Mouse (Mus musculus) MEL (cell line): ENCODE results near the gene Chst8. TPM values are rescaled to one million over a fixed set of nuclear protein-coding genes. Genes with fewer than 3 reads are reported as not detected.

Experiments
- DNase-seq: peaks from one replicate; pipeline ENCODE4 v3.0.0; 2011; ENCODE audit warnings: low read depth, low spot score
- H3K27ac ChIP-seq: 2 replicates; pipeline ENCODE4 v1.5.1; 2012; ENCODE audit warnings: low read depth, mild to moderate bottlenecking, control low read depth, low read length, moderate library complexity; ENCODE audit not compliant: control insufficient read depth
- H3K27me3 ChIP-seq, 2 experiments: fragments of 150-350 bp in 1 of 2; sonication (generic) in 1 of 2; 2 replicates each; pipeline ENCODE4 v1.6.1; 2012; ENCODE audit warnings: low read length in 2 of 2, mild to moderate bottlenecking in 2 of 2, improper control_type of control experiment in 1 of 2, moderate library complexity in 1 of 2; ENCODE audit not compliant: insufficient read depth in 2 of 2, control insufficient read depth in 1 of 2
- H3K36me3 ChIP-seq, 2 experiments: 2 replicates each; pipeline ENCODE4 v1.6.1; 2012 to 2014; ENCODE audit warnings: low read length in 2 of 2, improper control_type of control experiment in 1 of 2, inconsistent platforms in 1 of 2, mild to moderate bottlenecking in 1 of 2; ENCODE audit not compliant: insufficient read depth in 2 of 2, control insufficient read depth in 1 of 2
- H3K4me1 ChIP-seq, 2 experiments: fragments of 150-350 bp in 1 of 2; sonication (generic) in 1 of 2; 2 replicates each; pipeline ENCODE4 v1.6.1; 2012; ENCODE audit warnings: low read length in 2 of 2, improper control_type of control experiment in 1 of 2, mild to moderate bottlenecking in 1 of 2; ENCODE audit not compliant: insufficient read depth in 2 of 2, control insufficient read depth in 1 of 2
- H3K4me3 ChIP-seq, 2 experiments: fragments of 150-350 bp in 1 of 2; sonication (generic) in 1 of 2; 2 replicates each; pipeline ENCODE4 v1.5.1; 2012; ENCODE audit warnings: low read depth in 2 of 2, low read length in 2 of 2, mild to moderate bottlenecking in 2 of 2, moderate library complexity in 2 of 2, control low read depth in 1 of 2, improper control_type of control experiment in 1 of 2; ENCODE audit not compliant: control insufficient read depth in 1 of 2, insufficient read depth in 1 of 2
- H3K79me2 ChIP-seq: 2 replicates; pipeline ENCODE4 v1.6.1; 2012; ENCODE audit warnings: mild to moderate bottlenecking, low read length, moderate library complexity; ENCODE audit not compliant: control insufficient read depth, poor library complexity, insufficient read depth
- H3K9ac ChIP-seq: 2 replicates; pipeline ENCODE4 v1.6.1; 2012; ENCODE audit warnings: low read depth, mild to moderate bottlenecking, control low read depth, low read length, moderate library complexity; ENCODE audit not compliant: control insufficient read depth, poor library complexity, severe bottlenecking
- H3K9me3 ChIP-seq: fragments of 150-350 bp; sonication (generic); replicated peaks from 2 replicates; pipeline ENCODE4 v1.6.1; 2012; ENCODE audit warnings: mild to moderate bottlenecking, low read length, improper control_type of control experiment, moderate library complexity; ENCODE audit not compliant: insufficient read depth
- BHLHE40 ChIP-seq: IDR thresholded peaks from 2 replicates; pipeline ENCODE4 v1.6.1; 2012; ENCODE audit warnings: low read depth, mild to moderate bottlenecking, inconsistent platforms, low read length, improper control_type of control experiment, borderline replicate concordance
- CHD1 ChIP-seq: IDR thresholded peaks from 2 replicates; pipeline ENCODE4 v1.6.1; 2012; ENCODE audit warnings: low read depth, mild to moderate bottlenecking, inconsistent platforms, low read length, improper control_type of control experiment
- CTCF ChIP-seq, 3 experiments: IDR thresholded peaks in 2 of 3; conservative IDR thresholded peaks in 1 of 3; 2 replicates each; pipeline ENCODE4 v1.5.1; 2011 to 2012; ENCODE audit warnings: low read length in 3 of 3, low read depth in 2 of 3, mild to moderate bottlenecking in 2 of 3, improper control_type of control experiment in 1 of 3, inconsistent platforms in 1 of 3, mixed read lengths in 1 of 3, moderate library complexity in 1 of 3; ENCODE audit not compliant: control insufficient read depth in 1 of 3, insufficient read depth in 1 of 3, poor library complexity in 1 of 3, severe bottlenecking in 1 of 3
- ETS1 ChIP-seq: IDR thresholded peaks from 2 replicates; pipeline ENCODE4 v1.6.1; 2012; ENCODE audit warnings: low read depth, mild to moderate bottlenecking, inconsistent platforms, low read length, improper control_type of control experiment, moderate library complexity
- GATA1 ChIP-seq: IDR thresholded peaks from 2 replicates; pipeline ENCODE4 v1.6.1; 2011; ENCODE audit warnings: low read depth, low read length, improper control_type of control experiment
- JUND ChIP-seq: IDR thresholded peaks from 2 replicates; pipeline ENCODE4 v1.6.1; 2011; ENCODE audit warnings: low read depth, mild to moderate bottlenecking, improper control_type of control experiment, low read length
- MAFK ChIP-seq: IDR thresholded peaks from 2 replicates; pipeline ENCODE4 v1.6.1; 2011; ENCODE audit warnings: low read depth, mild to moderate bottlenecking, low read length, improper control_type of control experiment, borderline replicate concordance
- MAX ChIP-seq: IDR thresholded peaks from 2 replicates; pipeline ENCODE4 v1.6.1; 2011; ENCODE audit warnings: low read length, improper control_type of control experiment
- MEF2A ChIP-seq: IDR thresholded peaks from 2 replicates; pipeline ENCODE4 v1.6.1; 2014; ENCODE audit warnings: low read depth, mild to moderate bottlenecking, inconsistent platforms, low read length, improper control_type of control experiment; ENCODE audit not compliant: poor library complexity, insufficient replicate concordance, severe bottlenecking; ENCODE audit errors: extremely low read depth
- MYB ChIP-seq: IDR thresholded peaks from 2 replicates; pipeline ENCODE4 v1.6.1; 2011; ENCODE audit warnings: mild to moderate bottlenecking, low read depth, low read length, improper control_type of control experiment
- NRF1 ChIP-seq: IDR thresholded peaks from 2 replicates; pipeline ENCODE4 v1.6.1; 2014; ENCODE audit warnings: low read depth, mild to moderate bottlenecking, inconsistent platforms, low read length, improper control_type of control experiment, moderate library complexity; ENCODE audit not compliant: poor library complexity, insufficient read depth, severe bottlenecking
- POLR2A ChIP-seq, 2 experiments: IDR thresholded peaks; 2 replicates each; pipeline ENCODE4 v1.6.1; 2011 to 2012; ENCODE audit warnings: low read length in 2 of 2, mild to moderate bottlenecking in 2 of 2, control low read depth in 1 of 2, improper control_type of control experiment in 1 of 2, low read depth in 1 of 2, moderate library complexity in 1 of 2; ENCODE audit not compliant: control insufficient read depth in 1 of 2, insufficient read depth in 1 of 2, poor library complexity in 1 of 2
- POLR2AphosphoS2 ChIP-seq: IDR thresholded peaks from 2 replicates; pipeline ENCODE4 v1.6.1; 2011; ENCODE audit warnings: low read length, improper control_type of control experiment
- RAD21 ChIP-seq: IDR thresholded peaks from 2 replicates; pipeline ENCODE4 v1.6.1; 2011; ENCODE audit warnings: mild to moderate bottlenecking, low read depth, low read length, improper control_type of control experiment
- SMC3 ChIP-seq: IDR thresholded peaks from 2 replicates; pipeline ENCODE4 v1.6.1; 2011; ENCODE audit warnings: low read depth, low read length, improper control_type of control experiment
- TBP ChIP-seq: IDR thresholded peaks from 2 replicates; pipeline ENCODE4 v1.8.0; 2011; ENCODE audit warnings: low read depth, low read length, improper control_type of control experiment
- USF1 ChIP-seq: IDR thresholded peaks from 2 replicates; pipeline ENCODE4 v1.6.1; 2014; ENCODE audit warnings: low read depth, mild to moderate bottlenecking, inconsistent platforms, low read length, improper control_type of control experiment, moderate library complexity
- ZKSCAN1 ChIP-seq: IDR thresholded peaks from 2 replicates; pipeline ENCODE4 v1.6.1; 2012; ENCODE audit warnings: low read depth, mild to moderate bottlenecking, inconsistent platforms, low read length, improper control_type of control experiment, moderate library complexity
- ZMIZ1 ChIP-seq: IDR thresholded peaks from 2 replicates; pipeline ENCODE4 v1.6.1; 2012; ENCODE audit warnings: low read depth, mild to moderate bottlenecking, inconsistent platforms, low read length, improper control_type of control experiment, moderate library complexity
- polyA plus RNA-seq, 2 experiments: library from polyadenylated mRNA; stranded (reverse) in 1 of 2; unstranded in 1 of 2; fragments of >175 nt in 1 of 2; fragments of >200 nt in 1 of 2; gene quantifications; 2 replicates each; pipeline versions ENCODE4 v1.2.1 to v1.2.4; 2012; ENCODE audit warnings: low replicate concordance in 2 of 2, low read depth in 1 of 2; ENCODE audit not compliant: insufficient read length in 2 of 2, insufficient read depth in 1 of 2, missing spikeins in 1 of 2
- total RNA-seq: library from RNA; depleted of rRNA; stranded (reverse); fragments of 300-350 nt; gene quantifications from 2 replicates; pipeline ENCODE4 v1.2.3, GENCODE M21; 2012

Chst8 gene
- total and polyA plus RNA-seq, 3 experiments: not detected

- no peaks in the 10 kb centered on the region for H3K27me3 ChIP-seq
- no peak overlapping the region for H3K9ac ChIP-seq
- DNase-seq: no peak
- TF ChIP-seq NRF1 (no peak), RAD21 (no peak), ETS1 (no peak), POLR2A (IDR thresholded peaks at IDR 0.05; ENCODE audit: control insufficient read depth in 1 of 2, insufficient read depth in 1 of 2, low read depth in 1 of 2, low read length in 2 of 2, poor library complexity in 1 of 2) (no peak), TBP (no peak)
- TF ChIP-seq, all 39 proteins: peak for 0
- Histone ChIP-seq H3K36me3 (no peaks in the 10 kb centered on the region), H3K9me3 (no peaks in the 10 kb centered on the region), H3K27ac (no peak overlapping the region), H3K79me2 (no peaks in the 10 kb centered on the region), H3K4me3 (no peak overlapping the region), H3K4me1 (no peaks in the 10 kb centered on the region)
Measured at GRCm38 (mm10) chr7:34693072-34693471, 119.4 kb downstream of the Chst8 start.

GRCm38 (mm10) chr7:34690111-34690510 is 122.4 kb downstream of the Chst8 start:
- Histone ChIP-seq H3K36me3 (no peaks in the 10 kb centered on the region), H3K4me1 (no peaks in the 10 kb centered on the region), H3K9me3 (no peaks in the 10 kb centered on the region), H3K27me3 (no peaks in the 10 kb centered on the region)
- DNase-seq: no peak
- TF ChIP-seq BHLHE40 (no peak), ETS1 (no peak)
- TF ChIP-seq, all 39 proteins: peak for 0
- Histone ChIP-seq H3K79me2 (no peaks in the 10 kb centered on the region), H3K4me3 (no peak overlapping the region), H3K27ac (no peak overlapping the region), H3K9ac (no peak overlapping the region)

- Histone ChIP-seq H3K27me3 (no peaks in the 10 kb centered on the region), H3K9ac (no peak overlapping the region), H3K36me3 (no peaks in the 10 kb centered on the region), H3K27ac (no peak overlapping the region), H3K4me1 (no peaks in the 10 kb centered on the region), H3K79me2 (no peaks in the 10 kb centered on the region), H3K9me3 (no peaks in the 10 kb centered on the region), H3K4me3 (no peak overlapping the region)
- TF ChIP-seq NRF1 (no peak), RAD21 (no peak), MAX (no peak), CTCF (IDR thresholded peaks at IDR 0.05 in 2 of 3, conservative IDR thresholded peaks at IDR 0.05 in 1 of 3; ENCODE audit: control insufficient read depth in 1 of 3, insufficient read depth in 1 of 3, low read depth in 2 of 3, low read length in 3 of 3, poor library complexity in 1 of 3, severe bottlenecking in 1 of 3) (no peak), ZKSCAN1 (no peak), MYB (no peak), TBP (no peak), POLR2AphosphoS2 (no peak), SMC3 (no peak), ZMIZ1 (no peak), MAFK (no peak), CHD1 (no peak), JUND (no peak), GATA1 (no peak), MEF2A (no peak), USF1 (no peak)
- DNase-seq: no peak
Measured at GRCm38 (mm10) chr7:34689028-34689427, 123.5 kb downstream of the Chst8 start.
